In the genomic region with DNA sequence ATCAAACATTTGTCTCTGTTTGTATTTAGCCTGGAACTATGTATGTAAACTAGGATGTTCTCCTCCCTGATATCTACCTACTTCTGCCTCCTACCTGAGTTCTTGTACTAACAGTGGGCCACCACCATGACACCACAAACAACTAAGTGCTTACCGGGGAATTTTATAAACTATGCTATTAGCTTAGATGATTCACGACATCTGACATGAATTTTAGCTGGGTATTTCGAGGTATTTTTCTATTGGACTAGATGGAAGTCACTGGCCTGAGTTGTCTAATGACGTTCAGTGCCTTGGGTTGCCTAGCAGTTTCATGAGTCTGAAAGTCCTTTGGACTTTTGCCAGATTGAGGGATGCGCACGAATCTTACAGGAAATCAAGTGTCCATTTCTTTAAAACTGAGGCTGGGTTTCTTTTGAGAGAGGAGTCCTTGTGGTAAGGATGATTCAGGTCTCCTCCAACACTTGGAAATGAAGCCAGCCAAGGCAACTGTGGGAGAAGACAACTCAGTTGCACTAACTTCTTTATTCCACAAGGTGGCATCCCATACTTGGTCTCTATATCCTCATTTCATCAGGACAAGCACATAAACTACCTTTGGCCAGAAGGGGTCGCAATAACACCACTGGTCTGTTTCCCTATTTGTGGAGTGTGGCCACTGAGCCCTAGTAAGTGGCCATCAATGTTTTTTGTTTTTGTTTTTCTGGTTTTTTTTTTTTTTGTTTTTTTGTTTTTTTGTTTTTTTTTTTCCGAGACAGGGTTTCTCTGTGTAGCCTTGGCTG, we compare ENCODE assay signal across 8 mouse cellular contexts.
A peak's percentile ranks its signal among the peaks of the same experiment; 100 is the strongest.
DNase-seq lines count a peak whose midpoint lies in the region; ATAC-seq and TF ChIP-seq lines count a peak whose summit lies in the region.
"Not testable (repeated sequence)": the region's sequence is repeated elsewhere in the genome, so short reads cannot be mapped to it uniquely, and the experiment has no call there.

No protein-coding gene starts in this region.

- not testable (repeated sequence) for H3K4me1 ChIP-seq in ES-E14 (ENCODE audit: control insufficient read depth in 2 of 2, insufficient read depth in 2 of 2, low read length in 2 of 2, poor library complexity in 1 of 2); forebrain, embryonic 15.5 days; liver, embryonic 14.5 days (replicated peaks; ENCODE audit: control insufficient read depth in 2 of 2, insufficient read depth in 2 of 2, low read length in 1 of 2); neural tube, embryonic 15.5 days

- peak; percentile 64; the same call in 1 of the 2 replicates for ATAC-seq in forebrain, embryonic 15.5 days (replicated peaks)
- peak; percentile 70 for ATAC-seq in liver, embryonic 14.5 days (ENCODE audit: insufficient read depth)
- peak; percentile 69; the same call in 1 of the 2 replicates for ATAC-seq in neural tube, embryonic 15.5 days (ENCODE audit: low FRiP score)

- not testable (repeated sequence) for TF ChIP-seq EP300 in liver, embryonic 14.5 days (IDR thresholded peaks at IDR 0.05; ENCODE audit: low read depth)

- peak; percentile 81 for TF ChIP-seq CTCF in liver, embryonic 14.5 days (IDR thresholded peaks at IDR 0.05; ENCODE audit: low read depth)

- not testable (repeated sequence) for H3K27ac ChIP-seq in ES-E14 (ENCODE audit: insufficient read depth, low read depth, low read length, poor library complexity, severe bottlenecking); forebrain, embryonic 15.5 days (replicated peaks); liver, embryonic 14.5 days; neural tube, embryonic 15.5 days (replicated peaks)

- H3K4me3 ChIP-seq in ES-E14 (ENCODE audit: insufficient read depth in 1 of 2, low read depth in 1 of 2, low read length in 2 of 2, poor library complexity in 1 of 2, severe bottlenecking in 1 of 2); forebrain, embryonic 15.5 days; liver, embryonic 14.5 days (ENCODE audit: insufficient read depth in 1 of 2, low read depth in 2 of 2, low read length in 2 of 2); neural tube, embryonic 15.5 days (replicated peaks): not testable (repeated sequence)

- intact Hi-C loops in heart, postnatal 36 days (cut with DNase I) = loop anchor here (5.0 to 10.0 kb wide), 4 partner anchors 158 to 488 kb away; no protein-coding TSS in a partner anchor

- H3K27me3 ChIP-seq in forebrain, embryonic 15.5 days; liver, embryonic 14.5 days (ENCODE audit: control insufficient read depth, insufficient read depth, low read length); neural tube, embryonic 15.5 days (replicated peaks): not testable (repeated sequence)

- H3K36me3 ChIP-seq in ES-E14 (ENCODE audit: control insufficient read depth, insufficient read depth, low read length, poor library complexity, severe bottlenecking); forebrain, embryonic 15.5 days; liver, embryonic 14.5 days (replicated peaks; ENCODE audit: control insufficient read depth, insufficient read depth, low read depth); neural tube, embryonic 15.5 days: not testable (repeated sequence)

- not testable (repeated sequence) for H3K9me3 ChIP-seq in ES-E14 (ENCODE audit: control insufficient read depth, insufficient read depth, low read depth, low read length); forebrain, embryonic 15.5 days; liver, embryonic 14.5 days (ENCODE audit: control insufficient read depth, low read length); neural tube, embryonic 15.5 days (replicated peaks)

- in situ Hi-C loops in ES-E14 (cut with MboI; ENCODE audit: low sequenced_read_pairs in 2 of 2, unreplicated experiment in 2 of 2) = loop anchor here in 1 of 2 experiments (25.0 kb wide), 1 partner anchor 231 kb away; the partner anchor contains the start of gene Asb13

- H3K9ac ChIP-seq in ES-E14 (ENCODE audit: insufficient read depth, low read depth, low read length, poor library complexity, severe bottlenecking); forebrain, embryonic 15.5 days (replicated peaks); liver, embryonic 14.5 days (replicated peaks); neural tube, embryonic 15.5 days (replicated peaks): not testable (repeated sequence)

- DNase-seq in ES-E14 (ENCODE audit: low read depth, low spot score) = peak; percentile 99
- peak; percentile 65 for DNase-seq in cerebellum, adult 11 months
- DNase-seq in heart, postnatal 36 days = peak; percentile 70 to 74
- peak; percentile 87 for DNase-seq in large intestine, adult 2 months (ENCODE audit: low read depth, low spot score)
- DNase-seq in liver, embryonic 14.5 days (ENCODE audit: low read depth in 3 of 3, low spot score in 3 of 3) = peak; percentile 49 to 74 (median 60)
- DNase-seq in testis, postnatal 14 days (ENCODE audit: low spot score) = peak; percentile 56

- H3K4me2 ChIP-seq in forebrain, embryonic 15.5 days (replicated peaks); liver, embryonic 14.5 days (ENCODE audit: low read depth); neural tube, embryonic 15.5 days: not testable (repeated sequence)

- 42% methylated on average over 8 of the region's 8 CpGs for WGBS in forebrain, embryonic 15.5 days
- 37% methylated on average over 8 of the region's 8 CpGs for WGBS in large intestine, adult 2 months
- WGBS in liver, embryonic 14.5 days (ENCODE audit: insufficient replicate concordance) = 25% methylated on average over 8 of the region's 8 CpGs
- 43% methylated on average over 8 of the region's 8 CpGs for WGBS in neural tube, embryonic 15.5 days

TF ChIP-seq in ES-E14, 5 proteins besides CTCF, POLR2A, EP300 and RAD21:
- TF ChIP-seq ZC3H11A (IDR thresholded peaks at IDR 0.05; ENCODE audit: borderline replicate concordance, low read depth, low read length) (peak; percentile 89), ZNF384 (IDR thresholded peaks at IDR 0.05; ENCODE audit: low read depth, low read length) (peak; percentile 41; the same call in 1 of the 2 replicates)
TF ChIP-seq in ES-E14: peak in this region for 2; not testable (repeated sequence) for 3.
